Mouse (Mus musculus): ENCODE data around the gene Fth1.
"Not testable (repeated sequence)": the region's sequence is repeated elsewhere in the genome, so short reads cannot be mapped to it uniquely, and the experiment has no call there.

Gene Fth1

GRCm38 (mm10) chr19:9980258-9980657 lies at the start of gene Fth1:
Gene Fth1, plus strand, starts transcription at chr19:9980598.
- DNase-seq: no peak

GRCm38 (mm10) chr19:9931167-9931607 lies 49.2 kb upstream of the Fth1 start:
- not testable (repeated sequence) for DNase-seq

- DNase-seq: no peak
Measured at GRCm38 (mm10) chr19:9933908-9934307, 46.5 kb upstream of the Fth1 start.

GRCm38 (mm10) chr19:9936579-9936978 lies 43.8 kb upstream of the Fth1 start:
- no peak for DNase-seq

- DNase-seq: no peak
Measured at GRCm38 (mm10) chr19:9937428-9937827, 43.0 kb upstream of the Fth1 start.

GRCm38 (mm10) chr19:9938156-9938823 lies 42.1 kb upstream of the Fth1 start:
- DNase-seq: no peak

- no peak for DNase-seq
Measured at GRCm38 (mm10) chr19:9938824-9939303, 41.5 kb upstream of the Fth1 start.

GRCm38 (mm10) chr19:9939841-9940240 lies 40.6 kb upstream of the Fth1 start:
- DNase-seq: no peak

- no peak for DNase-seq
Measured at GRCm38 (mm10) chr19:9940903-9941302, 39.5 kb upstream of the Fth1 start.

GRCm38 (mm10) chr19:9941809-9942208 lies 38.6 kb upstream of the Fth1 start:
- no peak for DNase-seq

- no peak for DNase-seq
Measured at GRCm38 (mm10) chr19:9942539-9943533, 37.6 kb upstream of the Fth1 start.

GRCm38 (mm10) chr19:9945800-9946564 lies 34.4 kb upstream of the Fth1 start:
- no peak for DNase-seq

GRCm38 (mm10) chr19:9946986-9947385 lies 33.4 kb upstream of the Fth1 start:
- DNase-seq: no peak

- DNase-seq: no peak
Measured at GRCm38 (mm10) chr19:9952390-9952789, 28.0 kb upstream of the Fth1 start.

- no peak for DNase-seq
Measured at GRCm38 (mm10) chr19:9952912-9953311, 27.5 kb upstream of the Fth1 start.

- DNase-seq: peak; percentile 76
Measured at GRCm38 (mm10) chr19:9954055-9954810, 26.2 kb upstream of the Fth1 start.

GRCm38 (mm10) chr19:9954811-9955202 lies 25.6 kb upstream of the Fth1 start:
- DNase-seq: peak; percentile 29

GRCm38 (mm10) chr19:9955438-9955837 lies 25.0 kb upstream of the Fth1 start:
- no peak for DNase-seq

- DNase-seq: no peak
Measured at GRCm38 (mm10) chr19:9956624-9957388, 23.6 kb upstream of the Fth1 start.

GRCm38 (mm10) chr19:9957965-9958364 lies 22.4 kb upstream of the Fth1 start:
- DNase-seq: no peak

- no peak for DNase-seq
Measured at GRCm38 (mm10) chr19:9960769-9961168, 19.6 kb upstream of the Fth1 start.

All from kidney, postnatal 10 days (tissue).